Mouse (Mus musculus): ENCODE results near the gene Fnip2.

Fnip2 gene

GRCm38 (mm10) chr3:79410629-79410995, 157.0 kb downstream of the Fnip2 start:
- no peak for DNase-seq

GRCm38 (mm10) chr3:79409927-79410628, 157.5 kb downstream of the Fnip2 start:
- DNase-seq = no peak

DNA sequence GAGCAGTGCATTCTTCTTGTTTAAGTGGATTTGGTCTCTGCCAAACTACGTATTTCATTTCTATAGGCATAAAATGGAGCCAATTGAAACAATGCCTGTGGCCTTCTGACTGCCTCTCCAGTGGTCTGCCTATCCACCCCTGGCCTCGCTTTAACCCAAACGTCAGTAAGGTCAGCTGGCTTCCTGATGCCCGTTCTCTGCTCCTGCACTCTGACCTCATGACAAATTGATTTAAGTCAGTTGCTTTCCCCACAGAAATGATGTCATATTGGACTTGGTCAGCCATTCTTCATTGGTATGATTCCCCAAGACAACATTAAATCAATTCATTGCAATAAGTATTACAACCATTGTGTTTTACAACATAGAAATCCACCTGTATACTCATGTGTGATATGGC, 159.1 kb downstream of the Fnip2 start:
- no peak for DNase-seq
